Mouse (Mus musculus): Measurements from ENCODE around the gene Rnf149.

DNA sequence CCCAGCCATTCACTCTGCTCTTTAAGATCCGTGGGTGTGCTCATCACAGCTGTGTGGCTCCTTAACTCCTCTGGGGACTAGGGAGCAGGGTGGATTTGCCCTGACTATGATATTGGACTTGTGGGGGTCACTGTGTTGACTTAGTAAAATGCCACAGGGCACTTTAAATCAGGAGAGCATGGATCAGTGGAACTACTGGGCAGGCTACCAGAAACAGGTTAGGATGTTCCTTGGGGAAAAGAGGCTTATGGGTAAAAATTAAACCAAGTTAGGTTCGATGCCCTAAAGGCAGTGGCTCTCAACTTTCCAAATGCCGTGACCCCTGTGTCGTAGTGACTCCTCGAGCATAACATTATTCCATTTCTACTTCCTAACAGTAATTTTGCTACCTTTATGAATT, 35.3 kb upstream of the Rnf149 start:
- no peak for TF ChIP-seq CTCF (IDR thresholded peaks at IDR 0.05; ENCODE audit: borderline replicate concordance, control insufficient read depth, extremely low read depth, insufficient read depth, low read length, poor library complexity)
- TF ChIP-seq POLR2A (IDR thresholded peaks at IDR 0.05; ENCODE audit: control insufficient read depth, extremely low read depth, insufficient read depth, low read length, poor library complexity): no peak
